Mouse (Mus musculus) liver, postnatal 0 days (tissue): ENCODE results near the gene Twnk.

Experiments used
- CTCF ChIP-seq: sonication (generic); IDR thresholded peaks from 2 replicates; pipeline ENCODE4 v1.5.1; 2016; ENCODE audit warnings: antibody characterized with exemption, low read depth
- EP300 ChIP-seq: IDR thresholded peaks from 2 replicates; pipeline ENCODE4 v1.6.1; 2016; ENCODE audit warnings: antibody characterized with exemption, low read depth, mild to moderate bottlenecking

- TF ChIP-seq EP300 (no peak), CTCF (no peak)
These were observed 8.2 kb downstream of the Twnk start for GRCm38 (mm10) chr19:45013581-45014225.
